Mouse (Mus musculus) cerebellum, postnatal 25 days (tissue): Measurements from ENCODE around the gene Wdr83.

ENCODE experiments used
- DNase-seq, 2 experiments: peaks; one replicate each; pipeline ENCODE4 v3.0.0; 2021; ENCODE audit warnings: mixed read lengths in 2 of 2

Wdr83 gene

DNA sequence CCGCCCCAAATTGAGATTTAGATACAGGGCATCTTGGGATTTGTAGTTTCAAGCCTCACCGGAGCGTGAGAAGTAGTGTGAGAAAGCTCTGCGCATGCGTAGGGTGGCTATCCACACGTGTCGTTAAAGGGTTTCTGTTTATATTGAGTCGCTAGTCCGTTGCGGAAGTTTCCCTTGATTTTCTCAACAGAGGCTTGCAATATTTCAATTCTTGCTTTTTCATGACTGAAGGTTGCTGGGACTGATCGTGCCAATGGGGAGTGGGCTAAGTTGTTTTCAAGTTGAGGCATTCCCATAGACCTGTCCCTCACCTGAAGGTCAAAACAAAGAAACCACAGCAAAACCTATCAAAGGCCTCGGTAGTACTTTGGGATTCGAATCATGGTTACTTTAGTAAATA lies 46.3 kb downstream of the Wdr83 start:
- DNase-seq, result peak; percentile 65 to 82

DNA sequence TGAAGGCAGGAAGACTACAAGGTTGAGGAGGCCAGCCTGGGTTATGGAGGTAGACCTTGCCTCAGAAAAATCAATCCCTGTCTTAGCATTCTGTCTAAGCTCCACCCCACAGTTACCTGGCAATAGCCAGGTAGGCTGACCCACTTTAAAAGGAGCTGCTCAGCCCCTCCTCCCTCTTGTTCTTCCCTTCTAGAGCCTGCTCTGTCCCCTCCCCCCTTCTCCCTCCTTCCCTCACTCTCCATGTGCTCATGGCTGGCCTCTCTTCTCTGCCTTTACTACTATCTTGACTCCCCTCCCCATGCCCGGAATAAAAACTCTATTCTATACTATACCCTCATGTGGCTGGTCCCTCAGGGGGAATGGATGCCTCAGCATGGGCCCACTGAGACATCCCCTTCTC lies 47.2 kb downstream of the Wdr83 start:
- no peak for DNase-seq

DNA sequence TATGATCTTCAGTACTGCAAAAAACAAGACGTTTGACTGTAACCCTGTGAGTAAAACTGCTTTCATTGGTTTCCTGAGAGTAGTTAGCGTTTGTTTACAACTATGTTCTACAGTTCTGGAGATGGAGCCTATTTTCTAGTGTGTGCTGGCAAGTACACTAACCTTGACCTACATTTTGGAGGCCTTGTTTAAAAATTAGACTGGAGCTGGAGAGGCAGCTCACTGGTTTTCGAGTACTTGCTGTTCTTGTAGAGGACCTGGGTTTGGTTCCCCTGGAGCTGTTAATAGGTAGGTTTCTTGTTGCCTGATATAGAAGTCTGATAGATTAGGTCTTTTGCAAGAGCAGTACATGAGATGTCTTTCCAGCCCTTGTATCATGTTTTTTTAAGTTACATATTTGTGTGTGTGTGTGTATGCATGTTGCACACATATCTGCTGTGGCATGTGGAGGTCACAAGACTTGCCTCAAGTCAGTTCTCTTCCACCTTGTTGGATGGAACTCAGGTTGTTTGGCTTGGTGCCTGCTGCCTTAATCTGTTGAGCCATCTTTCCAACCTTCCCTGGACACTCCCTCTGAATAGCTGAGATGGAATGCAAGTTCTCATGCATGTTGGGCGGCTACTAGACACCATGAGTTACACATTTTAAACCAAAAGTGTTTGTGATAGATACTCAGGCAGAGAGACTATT lies 48.3 kb downstream of the Wdr83 start:
- peak in 1 of 2 experiments; percentile 40 for DNase-seq

DNA sequence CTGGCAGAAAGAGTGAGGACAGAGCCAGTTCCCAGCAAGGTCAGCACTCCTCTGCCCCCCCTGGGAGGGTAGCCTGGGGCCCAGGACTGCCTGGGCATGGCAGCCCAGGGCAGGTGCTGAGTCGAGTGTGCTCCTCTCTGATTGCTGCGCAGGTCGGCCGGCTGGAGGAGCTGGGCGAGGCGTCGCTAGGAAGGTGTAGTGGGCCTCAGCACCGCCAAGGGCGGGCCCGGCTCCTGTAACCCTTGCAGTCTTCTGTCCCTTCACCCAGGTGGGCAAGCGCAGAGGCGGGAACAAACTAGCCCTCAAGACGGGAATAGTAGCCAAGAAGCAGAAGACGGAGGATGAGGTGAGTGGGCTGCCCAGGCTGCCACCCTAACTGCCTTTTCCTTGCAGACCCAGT lies 51.8 kb downstream of the Wdr83 start:
- DNase-seq, result peak in 1 of 2 experiments; percentile 27

DNA sequence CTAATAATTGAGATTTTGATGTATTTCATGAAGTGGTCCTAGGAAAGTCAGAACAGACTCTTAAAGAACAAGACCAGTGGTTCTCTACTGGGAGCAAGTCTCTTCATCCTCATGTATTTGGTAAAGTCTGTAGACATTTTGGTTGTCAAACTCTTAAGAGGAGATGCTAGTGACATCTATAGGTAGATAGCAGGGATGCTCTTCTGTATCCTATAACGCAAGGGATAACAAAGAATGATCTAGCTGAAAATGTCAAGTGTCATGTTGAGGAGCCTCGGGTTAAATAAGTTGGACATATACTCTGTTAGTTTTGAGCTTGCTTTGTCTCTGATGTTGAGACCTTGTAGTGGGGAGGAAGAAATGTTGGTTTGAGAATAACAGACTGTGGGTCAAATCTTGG lies 53.2 kb downstream of the Wdr83 start:
- no peak for DNase-seq

DNA sequence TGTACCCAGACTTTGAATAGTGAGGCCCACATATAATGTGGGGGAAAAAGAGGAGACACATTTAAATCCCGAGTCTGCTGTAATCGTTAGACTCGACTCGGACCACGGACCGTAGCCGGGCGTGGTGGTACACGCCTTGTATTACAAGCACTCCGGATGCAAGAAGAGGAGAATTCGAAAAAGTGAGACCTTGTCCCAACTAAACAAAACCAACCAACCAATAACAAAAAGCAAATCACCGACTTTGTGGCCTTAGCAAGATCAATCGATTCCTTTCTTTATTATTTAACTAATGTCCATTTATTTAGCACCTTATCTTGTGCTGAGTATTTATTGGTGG lies 53.6 kb downstream of the Wdr83 start:
- no peak for DNase-seq

DNA sequence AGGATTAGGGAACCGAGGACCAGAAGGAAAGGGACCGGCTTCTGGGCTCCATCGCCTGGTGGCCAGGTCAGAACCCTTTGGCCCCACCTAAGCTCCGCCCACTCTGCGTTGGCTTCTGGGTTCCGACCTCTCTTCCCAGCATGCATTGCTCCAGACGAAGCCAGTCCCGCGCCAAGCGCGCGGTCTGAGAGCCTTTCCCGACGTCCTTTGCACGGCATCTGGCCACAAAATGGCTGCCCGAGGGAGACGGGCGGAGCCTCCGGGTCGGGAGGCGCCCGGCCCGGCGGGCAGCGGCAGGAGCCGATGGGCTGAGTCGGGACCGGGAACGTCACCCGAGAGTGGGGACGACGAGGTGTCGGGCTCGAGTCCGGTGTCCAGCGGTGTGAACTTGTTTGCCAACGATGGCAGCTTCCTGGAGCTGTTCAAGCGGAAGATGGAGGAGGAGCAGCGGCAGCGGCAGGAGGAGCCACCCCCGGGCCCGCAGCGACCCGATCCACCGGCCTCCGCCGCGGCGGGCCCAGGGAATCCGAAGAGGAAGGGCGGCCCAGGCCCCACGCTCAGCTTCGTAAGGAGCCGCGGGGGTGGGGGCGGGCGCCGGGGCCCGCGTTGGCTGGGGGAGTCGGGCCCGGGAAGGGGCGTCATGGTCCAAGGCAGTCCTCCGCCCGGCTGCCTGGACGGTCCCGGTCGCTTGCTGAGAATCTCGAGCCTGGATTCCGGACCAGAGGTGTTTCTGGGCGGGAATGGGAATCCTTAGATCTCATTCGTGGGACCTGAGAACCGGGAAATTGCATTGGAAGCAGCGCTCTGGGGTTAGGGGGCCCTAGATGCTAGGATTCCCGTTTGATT lies 54.2 kb downstream of the Wdr83 start, which contains the start of gene Trir:
Gene Trir (plus strand): TSS at position 154 of the 846 bp plus-strand sequence.
- DNase-seq, result peak; percentile 98

DNA sequence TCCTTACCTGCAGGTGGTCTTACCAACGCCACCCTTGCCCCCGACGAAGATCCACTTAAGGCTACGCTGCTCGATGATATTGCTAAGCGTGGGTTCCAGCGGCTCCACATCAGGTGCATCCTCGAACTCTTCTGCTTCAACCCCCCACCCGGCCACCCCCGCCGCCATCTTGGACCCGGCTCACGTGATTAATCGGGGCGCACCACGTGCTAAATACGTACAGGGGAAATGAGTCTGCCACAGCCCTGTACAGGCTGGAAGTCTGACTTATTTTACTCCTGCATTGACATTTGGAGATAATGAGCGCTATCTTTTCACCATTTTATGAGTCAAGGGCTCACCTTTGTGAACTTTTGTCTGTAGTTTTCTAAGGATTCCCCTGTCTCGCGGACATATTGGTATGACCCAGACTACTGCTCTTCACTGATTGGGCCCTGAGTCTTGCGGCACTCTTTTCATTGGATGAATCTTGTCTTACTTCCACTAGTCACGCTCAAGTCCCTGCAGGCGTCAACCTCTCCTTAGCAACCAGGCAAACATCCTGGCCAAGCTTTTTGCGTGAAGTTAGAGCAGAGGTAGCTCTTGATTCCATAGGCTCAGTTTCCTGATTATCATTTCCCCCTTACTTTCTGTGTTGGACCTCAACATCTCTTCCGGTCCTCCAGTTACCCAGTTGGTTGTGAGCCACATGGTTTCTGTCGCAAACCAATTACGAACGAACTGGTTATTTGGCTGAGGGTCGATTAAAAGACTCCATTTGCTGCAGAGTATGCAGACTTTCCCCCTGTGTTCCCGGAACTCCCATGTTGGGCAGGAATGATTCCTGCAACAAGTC lies 55.8 kb downstream of the Wdr83 start, which contains the start of gene Asna1:
Gene Asna1 (minus strand): TSS at position 184 of the 835 bp plus-strand sequence.
- DNase-seq, result peak; percentile 86 to 88
